Mouse (Mus musculus) cerebellum, adult (tissue): ENCODE results near the gene N4bp1.

Experiments
- ATAC-seq: cut with Nextera tagmentation; 2 replicates; pipeline ENCODE4 v1.9.2; 2017; ENCODE audit warnings: mild to moderate bottlenecking, moderate library complexity, mixed read lengths; ENCODE audit not compliant: insufficient number of reproducible peaks, low FRiP score, low TSS enrichment

N4bp1 gene

DNA sequence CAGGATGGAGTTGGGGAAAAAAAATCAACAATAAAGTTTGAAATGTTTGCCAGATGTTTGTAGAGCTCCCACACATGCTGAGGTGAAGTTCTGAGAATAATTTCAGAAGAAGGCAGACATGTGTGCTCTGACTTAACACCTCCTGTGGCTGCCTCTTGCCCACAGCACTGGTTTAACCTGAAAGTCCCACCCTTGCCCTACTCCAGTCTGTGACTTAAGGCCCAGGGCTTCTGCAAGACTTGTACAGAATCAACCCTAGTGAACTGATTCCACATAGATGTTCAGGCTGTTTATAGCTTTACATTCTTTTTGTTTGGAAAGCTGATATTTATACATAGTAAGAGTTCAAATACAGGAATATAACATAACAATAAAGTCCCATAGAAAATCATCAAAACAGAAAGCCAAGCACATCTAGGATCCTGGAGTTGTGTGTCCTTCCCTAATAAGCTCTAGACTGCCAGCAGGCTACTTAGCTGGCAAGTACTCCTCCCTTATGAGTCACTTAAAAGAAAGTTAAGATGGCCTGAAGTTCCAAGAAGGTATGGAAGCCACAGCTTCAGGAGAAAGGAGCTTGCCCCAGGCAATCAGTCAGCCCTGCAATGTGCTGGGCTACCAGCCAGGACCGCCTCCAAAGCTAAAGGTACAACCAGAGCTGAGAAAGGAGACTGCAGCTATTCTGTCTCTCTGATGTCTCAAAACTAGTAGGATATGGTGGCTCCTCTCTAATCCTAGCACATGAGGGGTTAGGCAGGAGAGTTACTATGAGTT, 114.9 kb downstream of the N4bp1 start:
- no peak for ATAC-seq

GRCm38 (mm10) chr8:86768499-86768898, 116.6 kb downstream of the N4bp1 start:
- no peak for ATAC-seq

DNA sequence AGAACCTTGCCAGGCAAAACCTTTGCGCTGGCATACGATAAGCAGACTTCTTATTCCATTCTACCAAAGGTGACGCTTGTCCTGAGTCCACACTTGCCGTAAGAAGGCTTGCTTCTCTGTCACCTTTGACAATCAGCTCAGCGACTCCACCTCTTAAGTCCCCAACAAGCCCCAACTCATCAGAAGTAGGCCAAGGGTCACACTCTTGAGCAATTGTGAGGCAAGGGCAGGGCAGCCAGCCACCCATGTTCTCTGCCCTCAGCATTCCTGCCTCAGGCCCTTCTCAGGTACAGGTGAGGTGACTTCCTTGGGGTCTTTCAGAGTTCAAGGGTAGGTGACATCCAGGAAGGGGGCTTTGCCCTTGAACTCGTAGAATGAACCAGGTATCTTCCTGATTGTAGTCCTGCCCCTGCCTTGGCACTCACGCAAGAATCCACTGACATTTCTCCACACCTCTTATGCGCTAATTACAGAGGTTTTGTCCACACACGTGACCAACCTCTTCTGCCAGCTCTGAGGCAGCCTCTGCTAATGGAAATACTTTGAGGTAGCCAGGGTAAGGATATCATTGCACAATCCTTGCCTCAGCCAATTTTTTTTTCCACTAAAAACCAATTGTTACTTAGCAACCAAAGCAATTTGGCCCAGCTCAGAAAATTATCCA, 118.4 kb downstream of the N4bp1 start:
- ATAC-seq, result no peak

- ATAC-seq, result no peak
Measured at GRCm38 (mm10) chr8:86765669-86766068, 119.4 kb downstream of the N4bp1 start.

GRCm38 (mm10) chr8:86765155-86765554, 119.9 kb downstream of the N4bp1 start:
- no peak for ATAC-seq

GRCm38 (mm10) chr8:86762806-86763205, 122.3 kb downstream of the N4bp1 start:
- ATAC-seq, result no peak

DNA sequence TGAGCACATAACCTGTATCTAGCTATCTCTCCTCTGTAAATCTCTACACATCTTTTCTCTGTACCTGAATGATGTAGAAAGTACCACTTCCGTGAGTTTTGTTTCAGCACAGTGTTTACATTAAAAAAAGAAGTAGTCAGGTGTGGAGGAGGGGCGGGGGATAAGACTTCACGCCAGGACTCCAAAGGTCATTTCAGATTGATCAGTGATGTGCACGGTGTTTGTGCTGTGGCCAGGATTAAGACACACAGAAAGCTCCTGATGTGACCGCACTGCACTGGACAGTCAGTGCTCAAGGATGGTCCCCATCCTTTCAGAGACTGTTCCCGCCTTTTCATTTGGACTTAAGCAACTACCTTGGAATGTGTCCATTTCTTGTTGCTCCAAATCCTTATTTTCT, 124.3 kb downstream of the N4bp1 start:
- no peak for ATAC-seq

DNA sequence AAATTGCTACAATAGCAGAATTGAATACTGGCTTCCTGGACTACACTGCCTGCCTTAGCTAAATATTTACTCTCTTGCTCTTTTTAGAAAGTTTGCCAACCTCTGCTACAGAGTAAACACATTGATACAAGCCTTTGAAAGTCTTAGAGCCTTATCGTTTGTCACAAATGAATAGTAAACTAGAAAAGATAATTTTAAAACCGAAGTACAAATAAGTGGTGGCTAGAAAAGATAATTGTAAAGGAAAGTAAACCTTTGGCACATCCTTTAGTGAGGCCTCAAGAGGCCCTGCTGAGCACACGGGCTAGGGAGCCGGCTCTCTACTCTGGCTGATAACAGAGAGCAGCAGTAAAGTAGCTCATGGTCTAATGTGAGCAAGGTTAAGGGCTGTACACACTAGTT, 126.0 kb downstream of the N4bp1 start:
- no peak for ATAC-seq

DNA sequence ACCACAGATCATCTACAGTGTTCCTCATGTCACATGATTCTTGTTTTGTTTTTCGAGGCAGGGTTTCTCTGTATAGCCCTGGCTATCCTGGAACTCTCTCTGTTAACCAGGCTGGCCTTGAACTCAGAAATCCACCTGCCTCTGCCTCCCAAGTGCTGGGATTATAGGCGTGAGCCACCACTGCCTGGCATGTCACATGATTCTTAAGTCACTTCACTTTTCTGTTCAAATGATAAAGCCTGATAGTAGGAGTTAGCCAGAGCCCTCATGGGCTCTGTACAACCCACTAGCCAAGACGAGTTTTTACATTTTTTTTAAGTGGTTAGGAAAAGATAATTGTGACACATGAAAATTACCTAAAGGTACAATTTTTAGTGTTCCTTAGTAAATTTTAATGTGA, 126.4 kb downstream of the N4bp1 start:
- ATAC-seq, result no peak
